Mouse (Mus musculus) cerebellum, postnatal 4 days (tissue): Measurements from ENCODE around the gene Vmn2r56.
"Not testable (repeated sequence)": the region's sequence is repeated elsewhere in the genome, so short reads cannot be mapped to it uniquely, and the experiment has no call there.

Source experiments
- DNase-seq, 2 experiments: peaks; one replicate each; pipeline ENCODE4 v3.0.0; 2022; ENCODE audit warnings: low spot score in 2 of 2, mixed read lengths in 1 of 2

Vmn2r56 gene

GRCm38 (mm10) chr7:12734904-12735303 is at the start of gene Vmn2r56:
TSS of gene Vmn2r56 (minus strand) at chr7:12735004.
- DNase-seq, result no peak

- peak; percentile 85 to 93 for DNase-seq
Observed at GRCm38 (mm10) chr7:12780151-12780830, 45.5 kb upstream of the Vmn2r56 start.

- DNase-seq, result no peak
Observed at GRCm38 (mm10) chr7:12779782-12780150, 45.0 kb upstream of the Vmn2r56 start.

- no peak for DNase-seq
Observed at GRCm38 (mm10) chr7:12779141-12779540, 44.3 kb upstream of the Vmn2r56 start.

GRCm38 (mm10) chr7:12774606-12775005 is 39.8 kb upstream of the Vmn2r56 start:
- peak in 1 of 2 experiments; percentile 69 for DNase-seq

- no peak for DNase-seq
Observed at GRCm38 (mm10) chr7:12774111-12774510, 39.3 kb upstream of the Vmn2r56 start.

GRCm38 (mm10) chr7:12749431-12750198 is 14.8 kb upstream of the Vmn2r56 start:
- DNase-seq, result no peak

- DNase-seq, result not testable (repeated sequence)
Observed at GRCm38 (mm10) chr7:12684903-12685302, 49.9 kb downstream of the Vmn2r56 start, which contains the start of gene Vmn2r55. TSS of gene Vmn2r55 (minus strand) at chr7:12685003.

- DNase-seq, result not testable (repeated sequence)
Observed at GRCm38 (mm10) chr7:12640219-12640618, 94.6 kb downstream of the Vmn2r56 start, which contains the start of gene Vmn2r54. TSS of gene Vmn2r54 (minus strand) at chr7:12640319.
